Mouse (Mus musculus) left cerebral cortex, adult 2 months (tissue): ENCODE measurements at regions not wholly inside any gene's neighbourhood (a gene's known extent, or its start where the extent isn't known, plus 50 kb on each side); places are given as distances from the start of the nearest gene placed in this dataset.

Source experiments
- DNase-seq, 2 experiments: peaks; one replicate each; pipeline ENCODE4 v3.0.0; 2021 to 2022; ENCODE audit warnings: low spot score in 2 of 2, mixed read lengths in 1 of 2; ENCODE audit errors: extremely low spot score in 1 of 2
- H3K27ac ChIP-seq: fragments of 200-600 bp; 2 replicates; pipeline ENCODE4 v1.8.1; 2022
- H3K4me3 ChIP-seq: fragments of 200-600 bp; 2 replicates; pipeline ENCODE4 v1.8.1; 2022
- CTCF ChIP-seq: fragments of 200-600 bp; IDR thresholded peaks from 2 replicates; pipeline ENCODE4 v1.8.1; 2022; ENCODE audit warnings: antibody characterized with exemption, mild to moderate bottlenecking, moderate library complexity
- intact Hi-C: fragments of 180-260 bp; cut with DNase I; formaldehyde crosslinking; loops from one replicate; pipeline ENCODE4 v1.15.1; 2025

GRCm38 (mm10) chr13:59996146-59996814, 173.3 kb upstream of the Tut7 start:
- H3K27ac ChIP-seq: no peak overlapping the region
- no peak for DNase-seq
- intact Hi-C loops: no loop called here
- no peak overlapping the region for H3K4me3 ChIP-seq
- no peak for TF ChIP-seq CTCF

GRCm38 (mm10) chr13:59992780-59993501, 170.0 kb upstream of the Tut7 start:
- intact Hi-C loops: no loop called here
- DNase-seq: no peak
- Histone ChIP-seq H3K27ac (no peak overlapping the region), H3K4me3 (no peak overlapping the region)
- no peak for TF ChIP-seq CTCF

GRCm38 (mm10) chr13:59992346-59992745, 169.4 kb upstream of the Tut7 start:
- intact Hi-C loops: no loop called here
- no peak for DNase-seq
- TF ChIP-seq CTCF: no peak
- Histone ChIP-seq H3K27ac (no peak overlapping the region), H3K4me3 (no peak overlapping the region)

- Histone ChIP-seq H3K27ac (no peak overlapping the region), H3K4me3 (no peak overlapping the region)
- intact Hi-C loops: no loop called here
- no peak for DNase-seq
- no peak for TF ChIP-seq CTCF
These were observed 167.7 kb upstream of the Tut7 start for GRCm38 (mm10) chr13:59990402-59991280.

GRCm38 (mm10) chr13:59988393-59988965, 165.5 kb upstream of the Tut7 start:
- intact Hi-C loops: no loop called here
- Histone ChIP-seq H3K4me3 (no peak overlapping the region), H3K27ac (no peak overlapping the region)
- no peak for DNase-seq
- no peak for TF ChIP-seq CTCF

- DNase-seq: no peak
- Histone ChIP-seq H3K27ac (no peak overlapping the region), H3K4me3 (no peak overlapping the region)
- intact Hi-C loops: no loop called here
- no peak for TF ChIP-seq CTCF
These were observed 153.5 kb upstream of the Tut7 start for GRCm38 (mm10) chr13:59976425-59976824.

GRCm38 (mm10) chr13:59972093-59972427, 149.1 kb upstream of the Tut7 start:
- H3K27ac ChIP-seq: no peak overlapping the region
- DNase-seq: no peak
- no peak overlapping the region for H3K4me3 ChIP-seq
- no peak for TF ChIP-seq CTCF
- intact Hi-C loops: no loop called here

GRCm38 (mm10) chr13:59971231-59972092, 148.5 kb upstream of the Tut7 start:
- no peak overlapping the region for H3K27ac ChIP-seq
- TF ChIP-seq CTCF: peak; percentile 3; the same call in 1 of the 2 replicates
- intact Hi-C loops: no loop called here
- DNase-seq: no peak
- H3K4me3 ChIP-seq: no peak overlapping the region

GRCm38 (mm10) chr13:59970430-59970829, 147.5 kb upstream of the Tut7 start:
- no peak for DNase-seq
- intact Hi-C loops: no loop called here
- no peak for TF ChIP-seq CTCF

GRCm38 (mm10) chr13:59969484-59969883, 146.5 kb upstream of the Tut7 start:
- no peak for TF ChIP-seq CTCF
- DNase-seq: no peak
- intact Hi-C loops: no loop called here
- Histone ChIP-seq H3K4me3 (no peak overlapping the region), H3K27ac (no peak overlapping the region)

More at GRCm38 (mm10) chr13:59970430-59970829, 147.5 kb upstream of the Tut7 start:
- Histone ChIP-seq H3K27ac (no peak overlapping the region), H3K4me3 (no peak overlapping the region)
